Mouse (Mus musculus) gastrocnemius, adult 8-10 months (tissue): ENCODE data around the gene Ankrd36. TPM values are rescaled to one million over a fixed set of nuclear protein-coding genes. Genes with fewer than 3 reads are reported as not detected.

ENCODE experiments used
- DNase-seq, 2 experiments: peaks; one replicate each; pipeline ENCODE4 v3.0.0; 2022; ENCODE audit warnings: low spot score in 2 of 2
- total RNA-seq, 4 experiments: library from RNA; stranded (reverse); gene quantifications; 2 replicates each; pipeline ENCODE4 v1.2.4; 2022

Gene Ankrd36
- total RNA-seq, 4 experiments from 2014 or later: not detected

GRCm38 (mm10) chr11:5650321-5650720 is 80.8 kb downstream of the Ankrd36 start:
- no peak for DNase-seq

GRCm38 (mm10) chr11:5682541-5682940 is 113.1 kb downstream of the Ankrd36 start:
- DNase-seq: no peak

DNA sequence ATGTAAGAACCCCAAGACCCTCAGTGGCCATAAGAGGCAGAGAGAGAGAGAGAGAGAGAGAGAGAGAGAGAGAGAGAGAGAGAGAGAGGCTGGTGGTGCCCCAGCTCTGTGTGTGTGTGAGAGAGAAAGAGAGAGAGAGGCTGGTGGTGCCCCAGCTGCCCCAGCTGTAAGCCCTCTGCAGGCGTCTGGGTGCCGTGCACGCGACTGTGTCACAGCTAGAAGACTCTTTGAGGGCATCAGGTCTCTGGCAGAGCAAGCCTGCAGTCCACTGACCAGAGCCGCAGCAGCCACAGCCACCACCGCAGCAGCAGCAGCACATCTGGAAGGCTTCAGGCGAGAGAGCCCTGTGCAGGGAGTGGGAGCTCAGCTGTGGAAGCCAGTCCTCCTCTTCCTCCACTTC is 114.8 kb downstream of the Ankrd36 start:
- no peak for DNase-seq

- DNase-seq: no peak
Observed at GRCm38 (mm10) chr11:5691775-5692174, 122.3 kb downstream of the Ankrd36 start.

DNA sequence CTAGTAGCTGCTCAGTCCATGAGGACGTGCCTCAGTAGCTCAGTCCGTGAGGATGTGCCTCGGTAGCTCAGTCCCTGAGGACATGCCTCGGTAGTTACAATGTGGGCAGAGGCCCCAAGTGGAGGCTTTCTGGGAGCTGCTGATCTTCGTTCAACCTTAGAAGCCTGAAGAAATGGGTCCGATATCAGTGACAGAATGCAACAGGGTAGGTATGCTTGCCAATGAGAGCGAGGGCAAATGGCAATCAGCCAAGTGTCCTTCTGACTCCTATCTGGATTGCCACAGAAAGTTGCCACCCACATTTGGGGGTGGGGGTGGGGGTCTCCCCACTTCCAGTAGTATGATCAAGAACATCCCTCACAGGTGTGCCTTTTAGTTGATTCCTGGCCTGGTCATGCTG is 131.3 kb downstream of the Ankrd36 start:
- DNase-seq: no peak

DNA sequence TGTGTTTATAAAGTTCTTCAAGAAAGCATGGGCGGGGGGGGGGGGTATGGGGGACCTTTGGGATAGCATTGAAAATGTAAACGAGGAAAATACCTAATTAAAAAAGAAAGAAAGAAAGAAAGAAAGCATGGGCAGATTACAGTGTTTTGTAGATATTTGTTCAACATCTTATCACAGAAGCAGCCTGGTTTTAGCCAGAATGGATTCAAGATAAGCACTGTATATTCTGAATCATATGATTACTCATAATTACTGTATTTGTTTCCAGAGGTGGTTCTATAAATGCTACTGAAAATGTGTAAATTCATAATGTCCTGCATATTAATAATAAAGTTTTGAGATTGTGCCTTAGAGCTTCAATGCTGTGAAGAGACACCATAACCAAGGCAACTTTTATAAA is 131.8 kb downstream of the Ankrd36 start:
- DNase-seq: no peak

- no peak for DNase-seq
Observed at GRCm38 (mm10) chr11:5701821-5702220, 132.3 kb downstream of the Ankrd36 start.

GRCm38 (mm10) chr11:5702271-5702956 is 132.9 kb downstream of the Ankrd36 start:
- no peak for DNase-seq

- no peak for DNase-seq
Observed at GRCm38 (mm10) chr11:5702957-5703332, 133.5 kb downstream of the Ankrd36 start.

DNA sequence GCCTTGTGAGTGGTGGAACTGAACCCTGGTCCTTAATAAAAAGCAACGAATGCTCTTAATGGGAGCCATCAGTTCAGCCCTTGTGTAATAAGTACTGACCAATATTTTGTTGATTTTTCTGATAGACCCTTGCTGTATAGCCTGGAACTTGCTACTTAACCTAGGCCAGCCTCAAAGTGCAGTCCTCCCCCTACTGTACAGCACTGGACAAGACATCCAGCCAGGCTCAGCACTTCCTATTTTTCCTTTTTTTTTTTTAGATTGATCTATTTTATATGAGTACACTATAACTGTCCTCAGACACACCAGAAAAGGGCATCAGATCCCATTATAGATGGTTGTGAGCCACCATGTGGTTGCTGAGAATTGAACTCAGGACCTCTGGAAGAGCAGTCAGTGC is 133.9 kb downstream of the Ankrd36 start:
- DNase-seq: no peak

DNA sequence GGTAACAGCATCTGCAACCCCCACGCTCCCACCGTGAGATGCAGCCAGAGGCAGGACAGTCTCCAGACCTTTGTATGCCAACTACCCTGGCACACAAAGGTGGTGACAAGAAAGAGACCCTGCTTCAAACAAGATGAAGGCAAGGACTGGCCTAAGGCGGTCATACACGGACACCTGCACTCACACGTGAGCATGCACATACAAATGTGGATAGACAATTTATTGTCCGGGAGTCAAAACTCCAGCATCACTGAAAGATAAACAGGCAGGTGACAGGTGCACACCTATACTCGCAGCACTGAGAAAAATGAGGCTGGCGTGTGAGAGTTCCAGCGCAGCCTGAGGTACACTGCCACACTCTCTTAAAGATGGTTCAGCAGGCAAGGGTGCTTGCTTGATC is 136.5 kb downstream of the Ankrd36 start:
- DNase-seq: no peak

- no peak for DNase-seq
Observed at GRCm38 (mm10) chr11:5706874-5707529, 137.5 kb downstream of the Ankrd36 start.

DNA sequence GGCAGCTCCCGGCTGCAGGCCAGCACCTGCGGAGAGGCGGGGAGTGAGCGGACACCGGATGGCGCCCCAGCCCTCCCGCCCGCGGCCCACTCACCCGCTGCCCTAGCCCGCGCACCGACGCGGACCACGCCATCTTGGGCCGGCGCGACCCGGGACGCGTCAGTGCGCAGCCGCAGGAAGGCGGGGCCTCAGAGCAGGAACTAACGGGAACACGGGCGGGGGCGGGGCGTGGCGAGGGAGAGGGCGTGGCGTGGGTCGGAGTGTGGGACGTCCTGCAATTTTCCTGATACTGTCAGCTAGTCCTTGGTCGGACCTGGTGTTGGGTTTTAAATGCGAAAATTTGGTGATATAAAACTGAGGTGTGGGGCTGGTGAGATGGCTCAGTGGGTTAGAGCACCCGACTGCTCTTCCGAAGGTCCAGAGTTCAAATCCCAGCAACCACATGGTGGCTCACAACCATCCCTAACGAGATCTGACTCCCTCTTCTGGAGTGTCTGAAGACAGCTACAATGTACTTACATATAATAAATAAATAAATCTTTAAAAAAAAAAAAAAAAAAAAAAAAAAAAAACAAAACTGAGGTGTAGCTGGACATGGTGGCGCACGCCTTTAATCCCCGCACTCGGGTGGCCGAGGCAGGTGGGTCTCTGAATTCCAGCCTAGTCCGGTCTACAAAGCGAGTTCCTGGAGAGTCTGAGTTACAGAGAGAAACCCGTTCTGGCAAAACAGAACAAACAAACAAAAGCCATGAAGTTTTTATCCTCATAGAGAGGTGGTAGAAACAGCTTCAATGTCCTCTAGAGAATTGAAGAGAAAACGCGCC is 138.3 kb downstream of the Ankrd36 start:
- peak; percentile 72 to 85 for DNase-seq

DNA sequence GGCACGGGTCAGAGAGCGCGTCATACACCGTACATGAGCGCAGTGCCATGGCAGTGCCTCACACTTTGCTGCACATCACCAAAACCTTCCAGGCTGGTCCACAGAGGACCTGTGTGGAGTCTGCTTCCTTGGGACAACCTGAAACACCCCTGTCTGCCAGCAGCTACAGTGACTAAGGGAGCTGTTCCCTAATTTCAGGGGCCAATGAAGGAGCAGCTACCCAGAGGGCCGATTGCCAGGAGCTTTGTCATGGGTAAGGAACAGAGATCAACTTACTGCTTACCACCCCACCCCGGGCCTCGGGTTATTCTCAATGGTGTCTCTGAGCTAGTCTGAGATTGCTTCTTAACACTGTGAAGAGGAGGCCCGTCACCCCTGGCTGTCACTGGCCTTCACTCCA is 145.7 kb downstream of the Ankrd36 start:
- DNase-seq: no peak

- no peak for DNase-seq
Observed at GRCm38 (mm10) chr11:5715630-5716105, 146.2 kb downstream of the Ankrd36 start, which contains the start of gene Mrps24. Mrps24 (minus strand) TSS chr11:5715680.

- no peak for DNase-seq
Observed at GRCm38 (mm10) chr11:5716246-5716645, 146.8 kb downstream of the Ankrd36 start.

DNA sequence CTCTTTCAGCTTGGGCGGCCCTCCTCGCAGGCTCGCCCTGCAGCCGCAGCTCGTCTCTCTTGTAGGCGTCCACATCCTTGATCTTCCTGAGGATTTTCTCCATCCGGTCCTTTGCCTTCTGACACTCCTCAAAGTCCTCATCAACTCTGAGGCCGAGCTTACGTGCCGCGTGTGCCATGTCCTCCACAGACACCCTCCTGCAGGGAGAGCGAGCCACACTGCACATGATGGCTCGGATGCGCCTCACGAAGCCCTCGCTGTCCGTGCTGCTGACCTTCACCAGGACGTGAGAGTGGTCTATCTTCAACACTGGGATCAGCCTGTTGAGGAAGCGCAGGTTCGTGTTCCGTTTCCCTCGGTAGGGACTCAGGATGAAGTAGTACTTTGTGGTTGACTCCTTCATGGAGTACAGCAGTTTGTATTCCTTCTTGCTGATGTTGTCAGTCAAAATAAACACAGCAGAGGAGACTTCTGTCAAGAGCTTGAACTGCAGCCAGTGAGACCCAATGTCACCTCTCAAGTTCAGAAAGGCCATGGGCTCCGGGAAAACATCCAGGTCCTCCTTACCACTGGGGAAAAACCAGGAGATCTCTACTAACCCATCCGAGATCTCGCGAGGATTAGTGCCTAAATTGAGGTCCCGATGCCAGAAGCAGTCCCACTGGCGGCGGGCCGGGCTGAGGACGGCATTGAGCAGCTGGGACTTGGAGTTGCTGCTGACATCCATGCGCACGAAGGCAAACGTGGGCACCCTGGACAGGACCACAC is 147.6 kb downstream of the Ankrd36 start:
- no peak for DNase-seq

GRCm38 (mm10) chr11:5718611-5719354 is 149.3 kb downstream of the Ankrd36 start:
- no peak for DNase-seq

GRCm38 (mm10) chr11:5729582-5729981 is 160.1 kb downstream of the Ankrd36 start:
- DNase-seq: no peak

DNA sequence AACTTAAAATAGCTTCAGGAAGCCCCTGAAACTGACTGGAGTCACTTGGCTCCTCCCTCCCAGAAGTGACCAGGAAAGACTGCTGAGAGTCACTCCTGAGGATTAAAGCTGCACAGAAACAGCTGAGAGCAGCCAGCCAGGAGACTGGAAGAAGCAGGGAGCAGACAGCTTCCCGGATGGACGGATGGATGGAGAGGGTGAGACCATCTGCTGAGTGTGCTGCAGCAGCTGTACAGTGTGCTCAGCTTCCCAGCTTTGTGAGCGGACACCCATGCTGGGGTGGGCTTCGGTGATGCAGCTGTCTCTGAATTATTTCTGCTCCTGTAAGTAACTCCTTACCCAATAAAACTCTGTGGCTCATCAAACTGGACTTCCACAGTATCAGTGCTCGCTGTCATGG is 162.9 kb downstream of the Ankrd36 start:
- no peak for DNase-seq

GRCm38 (mm10) chr11:5734323-5734722 is 164.8 kb downstream of the Ankrd36 start:
- DNase-seq: no peak
